Mouse (Mus musculus) brain, embryonic 14.5 days (tissue): ENCODE measurements at regions not wholly inside any gene's neighbourhood (a gene's known extent, or its start where the extent isn't known, plus 50 kb on each side); places are given as distances from the start of the nearest gene placed in this dataset.

Source experiments
- DNase-seq: peaks from one replicate; pipeline ENCODE4 v3.0.0-alpha.2; 2011; ENCODE audit warnings: low read depth
- CTCF ChIP-seq: fragments of 200-500 bp; IDR thresholded peaks from 2 replicates; pipeline ENCODE4 v1.5.1; 2012; ENCODE audit warnings: inconsistent platforms, mild to moderate bottlenecking, moderate library complexity, borderline replicate concordance; ENCODE audit not compliant: insufficient read depth, insufficient read length; ENCODE audit errors: extremely low read depth
- POLR2A ChIP-seq: fragments of 200-500 bp; IDR thresholded peaks from 2 replicates; pipeline ENCODE4 v1.6.1; 2012; ENCODE audit warnings: mild to moderate bottlenecking, inconsistent platforms, borderline replicate concordance; ENCODE audit not compliant: poor library complexity, insufficient read depth, insufficient read length, severe bottlenecking; ENCODE audit errors: extremely low read depth

GRCm38 (mm10) chr8:96174996-96175395, 286.6 kb upstream of the Got2 start:
- peak; percentile 81 for DNase-seq
- no peak for TF ChIP-seq CTCF
- TF ChIP-seq POLR2A = no peak

- TF ChIP-seq CTCF (no peak), POLR2A (no peak)
- no peak for DNase-seq
Observed at GRCm38 (mm10) chr8:96164933-96165332, 276.6 kb upstream of the Got2 start.

- TF ChIP-seq POLR2A = no peak
- TF ChIP-seq CTCF = no peak
- peak; percentile 83 for DNase-seq
Observed at GRCm38 (mm10) chr8:96159899-96160298, 271.6 kb upstream of the Got2 start.

GRCm38 (mm10) chr8:96152496-96153250, 264.3 kb upstream of the Got2 start:
- TF ChIP-seq CTCF (peak; percentile 76; the same call in 1 of the 2 replicates), POLR2A (no peak)

GRCm38 (mm10) chr8:96152056-96152455, 263.7 kb upstream of the Got2 start:
- DNase-seq = no peak
- TF ChIP-seq CTCF = no peak

More at GRCm38 (mm10) chr8:96152496-96153250, 264.3 kb upstream of the Got2 start:
- no peak for DNase-seq

GRCm38 (mm10) chr8:96151065-96151472, 262.7 kb upstream of the Got2 start:
- no peak for DNase-seq

GRCm38 (mm10) chr8:96132183-96132582, 243.8 kb upstream of the Got2 start:
- TF ChIP-seq POLR2A = no peak
- TF ChIP-seq CTCF = no peak
- DNase-seq = peak; percentile 61

More at GRCm38 (mm10) chr8:96151065-96151472, 262.7 kb upstream of the Got2 start:
- TF ChIP-seq POLR2A (no peak), CTCF (no peak)

GRCm38 (mm10) chr8:96128329-96128728, 240.0 kb upstream of the Got2 start:
- no peak for DNase-seq
- TF ChIP-seq POLR2A = no peak
- TF ChIP-seq CTCF = peak; percentile 18; the same call in 1 of the 2 replicates

- DNase-seq = peak; percentile 37
- TF ChIP-seq CTCF (no peak), POLR2A (no peak)
Observed at GRCm38 (mm10) chr8:96100817-96101216, 212.5 kb upstream of the Got2 start.

- no peak for TF ChIP-seq POLR2A
- no peak for TF ChIP-seq CTCF
- DNase-seq = no peak
Observed at GRCm38 (mm10) chr8:96092931-96093330, 204.6 kb upstream of the Got2 start.

GRCm38 (mm10) chr8:96090231-96090630, 201.9 kb upstream of the Got2 start:
- no peak for DNase-seq
- TF ChIP-seq POLR2A = no peak
- TF ChIP-seq CTCF = no peak

- TF ChIP-seq POLR2A (no peak), CTCF (no peak)
- no peak for DNase-seq
Observed at GRCm38 (mm10) chr8:96068306-96068705, 180.0 kb upstream of the Got2 start.
